Mouse (Mus musculus) cortical plate, adult 2 months (tissue): ENCODE results near the gene Kcnk7.

Source experiments
- CTCF ChIP-seq: fragments of 200-500 bp; IDR thresholded peaks from 2 replicates; pipeline ENCODE4 v1.5.1; 2011; ENCODE audit warnings: mild to moderate bottlenecking, control low read depth, low read length; ENCODE audit not compliant: insufficient read depth; ENCODE audit errors: extremely low read depth
- POLR2A ChIP-seq: fragments of 200-500 bp; IDR thresholded peaks from 2 replicates; pipeline ENCODE4 v1.6.1; 2011; ENCODE audit warnings: mild to moderate bottlenecking, low read length, control low read depth; ENCODE audit not compliant: insufficient read depth; ENCODE audit errors: extremely low read depth

DNA sequence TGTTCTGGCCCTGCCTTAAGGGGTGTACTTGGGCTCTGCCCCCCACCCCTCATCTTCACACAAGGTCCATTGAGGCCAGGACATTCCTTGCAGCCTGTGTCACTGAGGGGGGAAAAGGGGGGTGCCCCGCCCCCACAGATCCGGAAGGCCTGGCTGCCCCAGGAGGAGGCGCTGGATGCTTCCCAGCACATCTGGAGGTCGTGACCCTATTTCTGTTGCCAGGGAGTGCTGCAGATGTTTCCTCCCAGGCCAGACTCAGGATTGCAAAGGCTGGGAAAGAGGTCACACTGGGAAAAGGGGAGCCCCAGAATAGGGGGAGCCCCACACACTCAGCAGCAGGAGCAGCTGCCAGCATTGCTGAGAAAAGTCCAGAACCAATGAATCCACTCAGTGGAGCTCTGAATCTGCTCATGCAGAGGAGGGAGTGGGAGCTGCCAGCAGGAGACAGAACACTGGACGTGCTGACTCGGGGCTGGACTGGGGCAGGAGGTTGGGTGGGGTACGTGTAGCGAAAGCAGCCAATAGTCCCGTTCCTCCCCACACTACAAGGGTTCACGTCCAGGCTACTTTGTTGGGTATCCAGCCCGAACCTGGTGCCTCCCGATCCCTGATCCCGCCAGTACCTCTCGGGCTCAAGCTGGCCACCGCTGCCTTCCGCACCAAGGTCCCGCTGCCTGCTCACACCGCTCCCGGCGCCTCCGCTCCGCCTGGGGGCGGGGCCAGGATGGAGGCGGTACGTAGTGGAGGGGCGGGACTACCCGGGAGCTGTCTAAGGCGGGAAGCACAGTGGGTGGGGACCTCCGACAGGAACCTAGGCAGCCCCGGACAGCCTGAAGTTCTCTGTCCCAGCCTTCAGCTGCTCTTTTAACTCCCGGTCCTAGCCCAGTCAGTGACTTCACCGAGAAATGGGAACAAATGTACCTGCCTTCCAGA is 40.9 kb upstream of the Kcnk7 start, which contains the start of gene Sipa1:
- TF ChIP-seq CTCF, result no peak
- peak; percentile 44; the same call in 1 of the 2 replicates for TF ChIP-seq POLR2A
